Mouse (Mus musculus): ENCODE results near the gene Pdzk1ip1. TPM values are rescaled to one million over a fixed set of nuclear protein-coding genes. Genes with fewer than 3 reads are reported as not detected.
A peak's percentile ranks its signal among the peaks of the same experiment; 100 is the strongest.

Pdzk1ip1 gene
- total RNA-seq (2021): 1 to 10 TPM in 1 of 2 experiments, under 1 TPM in 1; 0.39 to 1.1 TPM

- DNase-seq (ENCODE audit: low spot score in 2 of 2): no peak
- intact Hi-C loops (cut with DNase I): loop anchor here (5.0 to 10.0 kb wide), 2 partner anchors 41 to 94 kb away; no protein-coding TSS in a partner anchor
These were observed at the start of gene Pdzk1ip1 for GRCm38 (mm10) chr4:115088611-115089338. Gene Pdzk1ip1, plus strand, starts transcription at chr4:115088708.

DNA sequence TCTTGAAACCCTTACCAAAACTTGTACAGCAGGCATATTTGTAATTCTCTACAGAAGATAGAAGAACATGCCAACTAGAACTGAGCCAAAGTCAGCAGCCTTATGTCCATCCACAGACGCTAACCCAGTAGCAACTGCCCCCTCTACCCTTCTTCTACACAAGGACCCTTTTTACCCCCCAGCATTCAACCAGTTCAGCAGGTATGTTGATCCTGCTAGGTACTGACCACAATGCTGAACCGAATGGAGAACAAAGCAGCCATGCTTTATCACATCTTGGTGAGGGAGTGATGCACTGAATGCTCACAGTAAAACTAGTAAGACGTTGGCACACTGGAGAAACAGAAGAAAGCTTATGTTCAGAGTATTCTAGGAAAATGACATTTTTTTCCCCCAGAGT lies 42.9 kb upstream of the Pdzk1ip1 start:
- DNase-seq (ENCODE audit: low spot score in 2 of 2): no peak
- intact Hi-C loops (cut with DNase I): loop anchor here (5.0 kb wide), 1 partner anchor 42 kb away; the partner anchor contains the start of gene Pdzk1ip1

DNA sequence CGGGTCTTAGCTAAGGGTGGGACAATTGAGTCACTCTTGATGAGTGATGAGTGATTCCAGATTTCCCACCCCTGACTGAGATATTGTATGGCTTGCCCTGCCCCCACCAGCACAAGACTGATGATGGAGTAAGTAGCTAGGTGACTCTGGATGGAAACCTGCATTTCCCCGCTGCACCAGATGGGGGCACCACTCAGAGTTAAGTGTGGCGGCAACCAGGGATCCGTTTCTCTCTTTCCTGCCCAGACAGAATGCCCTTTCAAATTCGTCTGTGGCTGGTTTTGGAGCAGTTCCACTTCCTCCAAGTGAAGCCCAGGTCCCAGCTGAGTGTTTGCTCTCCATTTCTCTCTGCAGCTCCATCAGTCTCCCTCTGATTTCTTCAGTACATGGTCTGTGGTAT lies 40.8 kb upstream of the Pdzk1ip1 start:
- intact Hi-C loops (cut with DNase I): loop anchor here (5.0 kb wide), 1 partner anchor 40 kb away; the partner anchor contains the start of gene Pdzk1ip1
- DNase-seq (ENCODE audit: low spot score in 2 of 2): peak in 1 of 2 experiments; percentile 38

- no peak for DNase-seq (ENCODE audit: low spot score in 2 of 2)
- intact Hi-C loops (cut with DNase I): loop anchor here (5.0 kb wide), 1 partner anchor 39 kb away; the partner anchor contains the start of gene Pdzk1ip1
These were observed 40.3 kb upstream of the Pdzk1ip1 start for GRCm38 (mm10) chr4:115048190-115048589.

DNA sequence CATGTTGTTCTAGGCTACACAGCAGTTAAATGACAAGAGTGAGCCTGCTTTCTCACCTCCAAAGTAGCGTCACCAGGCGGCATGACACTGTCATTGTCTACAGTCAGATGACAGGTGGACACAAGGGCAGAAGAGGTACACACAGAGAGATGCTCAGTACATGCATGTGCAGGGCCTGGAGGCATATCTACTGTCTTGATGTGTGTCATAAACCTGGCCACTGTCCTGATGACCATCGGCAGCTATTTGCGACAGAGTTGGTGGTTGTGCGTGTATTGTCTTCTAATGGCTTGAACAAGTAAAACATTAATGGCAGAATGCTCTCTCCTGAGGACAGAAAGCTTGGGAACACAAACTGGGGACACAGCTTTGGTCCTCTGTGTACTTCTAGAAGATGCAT lies 37.3 kb upstream of the Pdzk1ip1 start:
- intact Hi-C loops (cut with DNase I): no loop called here
- DNase-seq (ENCODE audit: low spot score in 2 of 2): no peak

DNA sequence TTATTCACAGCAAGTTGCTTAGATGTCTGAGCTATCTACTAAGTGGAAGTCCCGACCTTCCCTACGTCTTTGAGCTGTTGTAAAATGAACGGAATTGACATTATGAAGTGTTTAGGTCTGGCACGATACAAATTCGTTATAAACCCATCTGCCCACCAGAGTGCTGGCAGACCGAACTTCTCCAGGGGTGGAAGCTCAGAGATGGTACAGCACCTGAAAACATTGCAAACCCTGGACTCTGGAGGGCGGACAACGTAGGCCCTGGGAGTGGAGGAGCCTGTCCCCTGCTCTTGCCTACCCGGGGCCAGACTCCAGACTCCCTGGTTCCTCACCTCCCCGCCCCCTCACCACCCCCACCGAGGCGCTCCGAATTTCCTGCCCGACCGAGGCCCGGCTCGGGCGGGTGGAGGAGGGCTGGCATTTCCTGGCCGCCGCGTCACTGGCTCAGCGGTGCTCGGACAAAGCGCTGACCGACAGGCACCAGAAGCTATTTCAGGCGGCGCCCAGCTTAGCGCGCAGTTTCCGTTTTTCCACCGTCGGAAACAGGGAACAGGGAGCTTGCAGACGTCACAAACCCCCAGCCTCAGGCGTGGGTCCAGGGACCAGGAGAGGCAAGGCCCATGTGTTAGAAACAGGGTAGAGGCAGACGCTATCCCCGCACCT lies 36.0 kb upstream of the Pdzk1ip1 start:
- DNase-seq (ENCODE audit: low spot score in 2 of 2): peak; percentile 15 to 26
- intact Hi-C loops (cut with DNase I): no loop called here

GRCm38 (mm10) chr4:115055044-115055443 lies 33.5 kb upstream of the Pdzk1ip1 start:
- intact Hi-C loops (cut with DNase I): no loop called here
- no peak for DNase-seq (ENCODE audit: low spot score in 2 of 2)

GRCm38 (mm10) chr4:115055691-115056090 lies 32.8 kb upstream of the Pdzk1ip1 start:
- DNase-seq (ENCODE audit: low spot score in 2 of 2): no peak
- intact Hi-C loops (cut with DNase I): no loop called here

DNA sequence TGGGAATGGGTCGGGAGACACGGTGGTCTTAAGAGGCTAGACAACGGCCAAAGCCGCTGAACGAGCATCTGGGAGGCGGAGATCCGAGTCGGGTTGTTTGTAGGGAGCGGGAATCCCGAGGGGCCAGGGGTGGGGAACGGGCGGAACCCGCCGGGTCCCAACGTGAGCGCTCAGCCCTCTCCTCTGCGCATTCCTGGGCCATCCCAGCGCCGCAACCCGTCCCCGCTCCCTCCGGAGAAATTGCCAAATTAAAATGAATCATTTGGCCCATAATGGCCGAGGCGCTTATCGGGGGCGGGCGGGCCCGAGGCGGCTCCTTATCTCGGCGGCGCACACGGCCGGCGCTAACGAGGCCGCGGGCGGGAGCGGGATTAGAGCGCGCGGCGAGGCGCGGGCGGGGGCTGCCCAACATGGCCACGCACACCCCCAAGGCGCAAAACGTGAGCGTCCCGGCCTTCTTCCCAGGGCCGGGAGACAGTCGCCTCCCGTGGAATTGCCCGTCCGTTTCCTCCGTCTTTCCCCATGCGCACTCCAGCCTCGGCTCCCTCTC lies 32.1 kb upstream of the Pdzk1ip1 start, which contains the start of gene Tal1:
Gene Tal1 (plus strand): TSS at position 56 of the 550 bp plus-strand sequence.
- intact Hi-C loops (cut with DNase I): no loop called here
- DNase-seq (ENCODE audit: low spot score in 2 of 2): no peak

DNA sequence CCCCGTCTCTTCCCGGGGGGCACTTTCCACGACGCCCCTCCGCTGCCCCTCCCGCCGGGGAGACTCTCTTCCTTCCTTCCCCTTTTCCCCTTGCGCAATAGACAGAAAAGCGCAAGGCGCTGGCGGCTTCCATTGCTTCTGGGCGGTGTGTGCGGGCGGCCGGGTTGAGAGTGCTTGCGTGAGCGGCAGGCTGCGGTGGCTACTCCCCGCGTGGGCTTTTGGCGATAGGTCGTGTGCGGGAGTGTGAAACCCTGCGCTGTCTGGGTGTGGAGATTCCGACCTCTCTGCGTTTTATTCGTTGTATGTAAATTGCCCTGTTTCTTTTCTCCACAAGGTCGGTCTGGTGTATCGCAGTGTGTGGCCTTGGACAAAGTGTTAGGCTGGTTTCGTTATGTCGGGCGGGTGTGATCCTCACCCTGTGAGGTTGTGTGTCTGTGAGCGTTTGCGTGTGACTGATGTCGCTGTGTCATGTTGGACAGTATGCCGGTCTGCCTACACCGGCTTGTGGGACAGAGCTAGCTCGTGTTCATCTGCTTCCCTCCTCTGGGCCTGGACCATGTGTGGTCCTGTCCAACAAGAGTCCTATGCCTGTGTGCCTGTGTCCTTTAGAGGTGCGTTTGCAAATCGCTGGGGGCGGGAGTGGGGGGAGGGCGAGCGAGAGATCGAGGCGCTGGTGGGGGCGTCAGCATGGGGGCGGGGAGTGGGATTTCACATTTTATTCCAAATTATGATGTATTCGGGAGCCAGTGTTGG lies 31.4 kb upstream of the Pdzk1ip1 start:
- peak; percentile 41 to 55 for DNase-seq (ENCODE audit: low spot score in 2 of 2)
- intact Hi-C loops (cut with DNase I): no loop called here

- intact Hi-C loops (cut with DNase I): loop anchor here (2.0 kb wide), 2 partner anchors 155 to 881 kb away; partner anchors contain the start of gene Dmbx1
- no peak for DNase-seq (ENCODE audit: low spot score in 2 of 2)
These were observed 30.7 kb upstream of the Pdzk1ip1 start for GRCm38 (mm10) chr4:115057674-115058316.

- intact Hi-C loops (cut with DNase I): loop anchor here (2.0 kb wide), 2 partner anchors 156 to 880 kb away; partner anchors contain the start of gene Dmbx1
- DNase-seq (ENCODE audit: low spot score in 2 of 2): no peak
These were observed 30.2 kb upstream of the Pdzk1ip1 start for GRCm38 (mm10) chr4:115058317-115058761.

DNA sequence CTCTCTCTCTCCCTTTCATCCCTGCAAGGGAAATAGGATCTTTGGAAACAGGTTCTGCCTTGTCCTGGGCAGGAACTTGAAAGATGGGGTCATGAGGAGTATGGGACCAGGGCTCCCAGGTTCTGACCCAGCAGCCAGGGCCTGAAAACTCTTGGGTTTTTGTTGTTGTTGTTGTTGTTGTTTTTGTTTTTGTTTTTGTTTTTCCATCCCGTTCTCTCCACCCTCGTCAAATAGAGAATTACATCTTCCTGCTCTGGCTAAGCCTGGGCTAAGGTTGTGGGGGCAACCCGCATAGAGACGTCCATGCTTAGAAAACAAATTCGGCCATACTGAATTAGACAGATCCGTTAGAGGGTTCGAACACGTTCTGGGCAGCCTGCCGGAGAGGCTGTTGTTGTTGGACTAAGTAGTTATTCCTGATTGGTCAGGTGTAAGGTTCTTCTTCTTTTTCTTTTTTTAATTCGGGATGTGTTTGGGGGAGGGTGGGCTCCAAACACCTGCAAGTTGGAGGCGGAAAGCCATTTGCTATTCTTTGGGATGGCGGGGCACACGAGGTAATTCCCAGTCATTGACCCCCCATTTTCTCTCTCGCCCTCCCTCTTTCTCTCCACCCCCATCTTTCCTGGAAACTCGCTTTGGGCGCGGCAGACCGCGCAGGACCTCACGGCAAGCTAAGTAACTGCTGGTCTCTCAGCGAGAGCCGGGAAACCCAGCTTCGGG lies 29.5 kb upstream of the Pdzk1ip1 start:
- no peak for DNase-seq (ENCODE audit: low spot score in 2 of 2)
- intact Hi-C loops (cut with DNase I): loop anchor here (2.0 kb wide), 2 partner anchors 156 to 880 kb away; partner anchors contain the start of gene Dmbx1

GRCm38 (mm10) chr4:115059871-115060270 lies 28.6 kb upstream of the Pdzk1ip1 start:
- intact Hi-C loops (cut with DNase I): loop anchor here (2.0 kb wide), 2 partner anchors 157 to 879 kb away; partner anchors contain the start of gene Dmbx1
- no peak for DNase-seq (ENCODE audit: low spot score in 2 of 2)

DNA sequence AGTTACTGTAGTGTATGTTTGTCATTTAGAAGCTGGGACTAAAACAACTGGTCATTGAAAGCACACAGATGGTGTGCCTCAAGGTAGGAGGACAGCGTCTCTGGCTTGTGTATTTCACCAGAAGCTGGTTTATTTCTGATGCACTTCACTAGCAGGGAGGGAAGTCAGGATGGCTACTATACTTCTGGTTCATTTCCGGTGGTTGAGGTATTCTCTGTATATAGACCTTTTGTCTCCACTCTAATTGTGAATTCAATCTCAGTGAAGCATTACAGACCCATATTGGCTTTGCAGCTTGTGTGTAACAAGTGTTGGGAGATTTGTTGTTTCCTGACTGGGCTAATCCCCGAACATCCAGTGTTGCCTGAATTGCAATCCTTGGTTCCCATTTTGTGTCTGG lies 27.8 kb upstream of the Pdzk1ip1 start:
- DNase-seq (ENCODE audit: low spot score in 2 of 2): no peak
- intact Hi-C loops (cut with DNase I): no loop called here

GRCm38 (mm10) chr4:115062540-115062874 lies 26.0 kb upstream of the Pdzk1ip1 start:
- no peak for DNase-seq (ENCODE audit: low spot score in 2 of 2)
- intact Hi-C loops (cut with DNase I): no loop called here

- intact Hi-C loops (cut with DNase I): no loop called here
- no peak for DNase-seq (ENCODE audit: low spot score in 2 of 2)
These were observed 25.5 kb upstream of the Pdzk1ip1 start for GRCm38 (mm10) chr4:115062875-115063517.
